ENCODE assay signal across 10 mouse cellular contexts in genomic region chr2:131493446-131493845, GRCm38 (mm10). TPM values are rescaled to one million over a fixed set of nuclear protein-coding genes. Genes with fewer than 3 reads are reported as not detected.
DNase-seq lines count a peak whose midpoint lies in the region; ATAC-seq and TF ChIP-seq lines count a peak whose summit lies in the region.
"Had no signal": no experiment of that assay in that cellular context is flagged by ENCODE, and none has a peak within 500 bp of the region (broad histone marks: within the 10 kb centered on the region; RNA-seq: fewer than 3 reads in every experiment).

No protein-coding gene starts in this region.

- H3K4me2 ChIP-seq in forebrain, postnatal 0 days (ENCODE audit: low read depth), result peak overlapping the region; percentile 93
- H3K4me2 ChIP-seq in liver, embryonic 11.5 days, result peak overlapping the region; percentile 91

- peaks cover 15% of the 10 kb centered on the region for H3K4me1 ChIP-seq in forebrain, postnatal 0 days (ENCODE audit: insufficient read depth)
- peaks cover 46% of the 10 kb centered on the region for H3K4me1 ChIP-seq in liver, embryonic 11.5 days (replicated peaks; ENCODE audit: control insufficient read depth, insufficient read depth, low read length)
- H3K4me1 ChIP-seq in olfactory bulb, adult 2 months (ENCODE audit: control insufficient read depth, insufficient read depth, low read length), result peaks cover 37% of the 10 kb centered on the region

- no peak for TF ChIP-seq POLR2A in olfactory bulb, adult 2 months (IDR thresholded peaks at IDR 0.05; ENCODE audit: insufficient read depth, low read depth, low read length)

- WGBS in forebrain, postnatal 0 days, result 79% methylated on average over 5 of the region's 5 CpGs
- WGBS in liver, embryonic 11.5 days, result 38% methylated on average over 5 of the region's 5 CpGs
- WGBS in olfactory bulb, adult 2 months, result 59% methylated on average over 5 of the region's 5 CpGs

- peak overlapping the region; percentile 93 for H3K4me3 ChIP-seq in layer of hippocampus, adult 2 months
- H3K4me3 ChIP-seq in forebrain, postnatal 0 days (ENCODE audit: low read depth, low read length), result peak overlapping the region; percentile 89
- H3K4me3 ChIP-seq in liver, embryonic 11.5 days (ENCODE audit: low read depth, low read length), result peak overlapping the region; percentile 87
- H3K4me3 ChIP-seq in olfactory bulb, adult 2 months (ENCODE audit: insufficient read depth, low read depth, low read length), result peak overlapping the region; percentile 9

- no peaks in the 10 kb centered on the region for H3K27me3 ChIP-seq in forebrain, postnatal 0 days (ENCODE audit: insufficient read depth, low read length)
- no peaks in the 10 kb centered on the region for H3K27me3 ChIP-seq in liver, embryonic 11.5 days (replicated peaks; ENCODE audit: control insufficient read depth, insufficient read depth, low read length)

- no peak for DNase-seq in layer of hippocampus, adult 2 months (ENCODE audit: low spot score in 2 of 2)
- DNase-seq in layer of hippocampus, postnatal 10 days (ENCODE audit: low spot score in 2 of 2), result no peak
- DNase-seq in forebrain, postnatal 0 days, result no peak
- no peak for DNase-seq in liver, embryonic 11.5 days (ENCODE audit: low spot score)
- no peak for DNase-seq in cerebellum, postnatal 10 days
- no peak for DNase-seq in cerebellum, postnatal 36 days
- DNase-seq in urinary bladder, adult 2 months (ENCODE audit: low spot score), result no peak
- DNase-seq: gastrocnemius, postnatal 25 days; thymus, adult 18-20 months had no signal

- H3K36me3 ChIP-seq in forebrain, postnatal 0 days (ENCODE audit: insufficient read depth), result no peaks in the 10 kb centered on the region
- H3K36me3 ChIP-seq in liver, embryonic 11.5 days (ENCODE audit: control insufficient read depth, insufficient read depth, low read length), result no peaks in the 10 kb centered on the region

- peak overlapping the region; percentile 98 for H3K27ac ChIP-seq in layer of hippocampus, adult 2 months
- H3K27ac ChIP-seq in forebrain, postnatal 0 days (ENCODE audit: low read depth, low read length), result no peak overlapping the region
- no peak overlapping the region for H3K27ac ChIP-seq in liver, embryonic 11.5 days (ENCODE audit: low read depth, low read length)
- H3K27ac ChIP-seq in olfactory bulb, adult 2 months (ENCODE audit: insufficient read depth, low read depth, low read length), result 0 out of 2 replicates have a peak overlapping the region, but pooled peaks have one; percentile 15

- peak overlapping the region; percentile 92; the same call in 1 of the 2 replicates for H3K9ac ChIP-seq in forebrain, postnatal 0 days
- H3K9ac ChIP-seq in liver, embryonic 11.5 days (ENCODE audit: low read depth, low read length), result no peak overlapping the region

- H3K9me3 ChIP-seq in forebrain, postnatal 0 days (ENCODE audit: low read length), result no peaks in the 10 kb centered on the region
- H3K9me3 ChIP-seq in liver, embryonic 11.5 days (ENCODE audit: control insufficient read depth, low read length), result no peaks in the 10 kb centered on the region

- no peak for TF ChIP-seq CTCF in layer of hippocampus, adult 2 months (conservative IDR thresholded peaks at IDR 0.05)
- TF ChIP-seq CTCF in forebrain, postnatal 0 days (IDR thresholded peaks at IDR 0.05; ENCODE audit: low read depth), result no peak
- TF ChIP-seq CTCF in olfactory bulb, adult 2 months (IDR thresholded peaks at IDR 0.05; ENCODE audit: insufficient read depth, low read depth, low read length), result no peak

- ATAC-seq in forebrain, postnatal 0 days, result no peak
- ATAC-seq in liver, embryonic 11.5 days (replicated peaks; ENCODE audit: low FRiP score), result no peak

RNA-seq across cellular contexts. Expression of gene Smox, which starts 2.1 kb away (rescaled TPM):
- total RNA-seq in layer of hippocampus, adult 2 months (2021), result 10 to 100 TPM; 84.5 to 85.8 TPM
- total RNA-seq in layer of hippocampus, postnatal 10 days (2021), result 10 to 100 TPM; 68.0 to 74.6 TPM
- 61.0 and 67.9 TPM in 2 replicates for total RNA-seq in forebrain, postnatal 0 days (2014; rRNA removed)
- 47.2 and 55.4 TPM in 2 replicates for polyA plus RNA-seq in forebrain, postnatal 0 days (2015; fragmentation: Nextera tagmentation; extraction: Ambion mirVana)
- 36.3 and 44.9 TPM in 2 replicates for polyA plus RNA-seq in liver, embryonic 11.5 days (2014; fragmentation: Nextera tagmentation; extraction: Ambion mirVana)
- polyA plus RNA-seq in olfactory bulb, adult 2 months (2012; ENCODE audit: insufficient read depth, insufficient read length, low replicate concordance, missing spikeins), result not detected in 2 replicates
- polyA plus RNA-seq in urinary bladder, adult 2 months (2012; rRNA removed), result 16.7 and 18.4 TPM in 2 replicates

Comparison
In these comparisons a context has a peak if more than half of its experiments do, and no peak if none do; other contexts are left out.
1. H3K27ac ChIP-seq: peak in layer of hippocampus, adult 2 months (single experiment) and olfactory bulb, adult 2 months (single experiment); none in forebrain, postnatal 0 days (single experiment) and liver, embryonic 11.5 days (single experiment).
2. H3K4me3 ChIP-seq: peak in every context shown above with its lines; median percentile 93 in layer of hippocampus, adult 2 months; 89 in forebrain, postnatal 0 days; 87 in liver, embryonic 11.5 days; 9 in olfactory bulb, adult 2 months.